Mouse (Mus musculus) embryonic facial prominence, embryonic 11.5 days (tissue): ENCODE data around the gene Kif1b. TPM values are rescaled to one million over a fixed set of nuclear protein-coding genes. Genes with fewer than 3 reads are reported as not detected.
"Not testable (repeated sequence)": the region's sequence is repeated elsewhere in the genome, so short reads cannot be mapped to it uniquely, and the experiment has no call there.

ENCODE experiments used
- ATAC-seq: fragments of 200-750 bp; cut with Nextera tagmentation; replicated peaks from 2 replicates; pipeline ENCODE4 v1.8.0; 2017; ENCODE audit warnings: low read depth; ENCODE audit not compliant: insufficient number of reproducible peaks, low FRiP score, low TSS enrichment
- DNase-seq: peaks from one replicate; pipeline ENCODE4 v3.0.0-alpha.2; 2015; ENCODE audit warnings: low spot score
- H3K27ac ChIP-seq: fragments of 300-500 bp; sonication (generic); replicated peaks from 2 replicates; pipeline ENCODE4 v1.5.1; 2014; ENCODE audit warnings: mild to moderate bottlenecking, low read depth, low read length, control low read depth
- H3K27me3 ChIP-seq: fragments of 300-500 bp; sonication (generic); 2 replicates; pipeline ENCODE4 v1.6.1; 2014; ENCODE audit warnings: mild to moderate bottlenecking, low read length, moderate library complexity, mixed read lengths; ENCODE audit not compliant: control insufficient read depth, insufficient read depth
- H3K36me3 ChIP-seq: fragments of 300-500 bp; sonication (generic); replicated peaks from 2 replicates; pipeline ENCODE4 v1.6.1; 2014; ENCODE audit warnings: low read depth, mild to moderate bottlenecking, low read length, moderate library complexity, mixed read lengths; ENCODE audit not compliant: control insufficient read depth, insufficient read depth
- H3K4me1 ChIP-seq: fragments of 300-500 bp; sonication (generic); 2 replicates; pipeline ENCODE4 v1.6.1; 2014; ENCODE audit warnings: low read length, mixed read lengths; ENCODE audit not compliant: control insufficient read depth, insufficient read depth
- H3K4me2 ChIP-seq: fragments of 300-500 bp; sonication (generic); 2 replicates; pipeline ENCODE4 v1.6.1; 2014; ENCODE audit warnings: low read depth, mild to moderate bottlenecking, control low read depth, low read length, moderate library complexity
- H3K4me3 ChIP-seq: fragments of 300-500 bp; sonication (generic); 2 replicates; pipeline ENCODE4 v1.5.1; 2014; ENCODE audit warnings: low read depth, low read length, control low read depth
- H3K9ac ChIP-seq: fragments of 300-500 bp; sonication (generic); replicated peaks from 2 replicates; pipeline ENCODE4 v1.6.1; 2014; ENCODE audit warnings: mild to moderate bottlenecking, control low read depth, low read length
- H3K9me3 ChIP-seq: fragments of 300-500 bp; sonication (generic); replicated peaks from 2 replicates; pipeline ENCODE4 v1.6.1; 2016; ENCODE audit warnings: mild to moderate bottlenecking, low read length, inconsistent platforms, mixed read lengths; ENCODE audit not compliant: control insufficient read depth
- WGBS: fragments of 180-500 bp; shearing (Covaris S2); extraction: QIAGEN DNeasy Blood & Tissue Kit; methylation state at CpG from one replicate; pipeline ENCODE4 v1.1.7; 2014; 5-methylcytosine and 5-hydroxymethylcytosine counted together
- polyA plus RNA-seq: library from polyadenylated mRNA; unstranded; fragments of >200 nt; fragmentation: Nextera tagmentation; extraction: Ambion mirVana; gene quantifications from 2 replicates; pipeline ENCODE4 v1.2.1, GENCODE M21; 2014

Kif1b gene
- polyA plus RNA-seq, 1 experiment from 2014 or later, result 45.1 TPM

DNA sequence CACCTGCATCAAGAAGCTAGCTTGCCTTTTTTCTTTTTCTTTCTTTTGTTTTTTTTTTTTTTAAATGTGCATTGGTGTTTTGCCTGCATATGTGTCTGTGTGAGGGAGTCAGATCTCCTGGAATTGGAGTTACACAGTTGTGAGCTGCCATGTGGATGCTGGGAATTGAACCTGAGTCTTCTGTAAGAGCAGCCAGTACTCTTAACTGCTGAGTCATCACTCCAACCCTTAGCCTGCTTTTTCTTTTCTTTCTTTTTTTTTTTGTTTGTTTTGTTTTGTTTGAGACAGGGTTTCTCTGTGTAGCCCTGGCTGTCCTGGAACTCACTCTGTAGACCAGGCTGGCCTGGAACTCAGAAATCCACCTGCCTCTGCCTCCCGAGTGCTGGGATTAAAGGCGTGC is 93.0 kb downstream of the Kif1b start:
- ATAC-seq, H3K27ac ChIP-seq, H3K4me2 ChIP-seq, H3K36me3 ChIP-seq, H3K9me3 ChIP-seq, H3K27me3 ChIP-seq, H3K9ac ChIP-seq, DNase-seq, H3K4me1 ChIP-seq, H3K4me3 ChIP-seq: not testable (repeated sequence)
- WGBS, result 100% methylated on average over 2 of the region's 2 CpGs

DNA sequence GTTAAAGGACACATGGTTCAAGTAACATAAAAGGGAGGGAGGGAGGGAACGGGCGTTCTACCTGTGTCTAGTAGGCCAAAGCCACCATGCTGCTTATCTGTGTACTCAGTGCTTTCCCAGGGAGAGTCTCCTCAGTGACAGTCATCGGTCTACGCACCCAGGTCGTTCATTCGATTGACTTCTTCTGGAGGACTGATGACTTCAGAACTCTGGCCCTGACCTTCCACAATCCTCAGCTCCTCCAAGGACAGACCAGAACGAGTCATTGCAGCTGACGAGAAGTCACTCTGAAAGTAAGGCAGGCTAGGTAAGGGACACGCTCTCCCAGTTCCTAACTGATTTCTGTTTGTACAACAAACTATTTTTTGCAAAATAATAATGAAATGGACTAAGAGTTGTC is 94.0 kb downstream of the Kif1b start:
- ATAC-seq (no peak), DNase-seq (no peak)
- Histone ChIP-seq H3K4me1 (peaks cover 3% of the 10 kb centered on the region; the same call in 1 of the 2 replicates), H3K27me3 (no peaks in the 10 kb centered on the region), H3K9ac (no peak overlapping the region), H3K9me3 (no peaks in the 10 kb centered on the region), H3K4me3 (no peak overlapping the region), H3K27ac (no peak overlapping the region), H3K4me2 (no peak overlapping the region), H3K36me3 (peaks cover 9% of the 10 kb centered on the region)
- 97% methylated on average over 9 of the region's 9 CpGs for WGBS

DNA sequence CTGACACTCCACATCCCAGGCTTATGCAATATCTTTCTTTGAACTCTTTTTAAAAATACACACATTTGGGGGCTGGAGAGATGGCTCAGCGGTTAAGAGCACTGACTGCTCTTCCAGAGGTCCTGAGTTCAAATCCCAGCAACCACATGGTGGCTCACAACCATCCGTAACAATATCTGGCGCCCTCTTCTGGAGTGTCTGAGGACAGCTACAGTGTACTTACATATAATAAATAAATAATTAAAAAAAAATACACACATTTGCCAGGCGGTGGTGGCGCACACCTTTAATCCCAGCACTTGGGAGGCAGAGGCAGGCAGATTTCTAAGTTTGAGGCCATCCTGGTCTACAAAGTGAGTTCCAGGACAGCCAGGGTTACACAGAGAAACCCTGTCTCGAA is 96.1 kb downstream of the Kif1b start:
- ATAC-seq, H3K4me3 ChIP-seq, H3K9ac ChIP-seq, DNase-seq, H3K27me3 ChIP-seq, H3K27ac ChIP-seq, H3K36me3 ChIP-seq, H3K4me2 ChIP-seq, H3K9me3 ChIP-seq, H3K4me1 ChIP-seq: not testable (repeated sequence)
- 92% methylated on average over 6 of the region's 6 CpGs for WGBS

DNA sequence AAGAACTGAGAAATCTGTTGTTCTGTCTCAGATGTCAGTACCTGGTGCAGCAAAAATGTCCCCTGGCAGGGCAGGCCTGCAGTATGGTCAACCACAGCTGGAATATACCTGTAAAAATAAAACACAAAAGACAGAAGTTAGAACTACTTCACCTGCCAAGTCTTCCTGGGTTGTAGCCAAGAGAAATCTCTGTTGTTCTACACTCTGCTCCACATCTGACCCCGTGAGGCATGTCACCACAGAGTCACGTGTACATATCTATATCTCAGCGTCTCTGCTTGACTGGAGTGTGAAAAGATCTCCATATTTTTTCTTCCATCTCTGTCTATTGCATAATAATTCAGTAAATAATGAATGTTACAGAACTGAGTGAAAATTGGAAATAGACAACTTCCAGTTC is 105.0 kb downstream of the Kif1b start:
- H3K4me3 ChIP-seq, result no peak overlapping the region
- no peak overlapping the region for H3K27ac ChIP-seq
- no peaks in the 10 kb centered on the region for H3K27me3 ChIP-seq
- WGBS, result 82% methylated on average over 3 of the region's 3 CpGs
- H3K36me3 ChIP-seq, result no peaks in the 10 kb centered on the region; the same call in none of the 2 replicates
- no peak overlapping the region for H3K4me2 ChIP-seq
- DNase-seq, result no peak
- ATAC-seq, result no peak
- no peaks in the 10 kb centered on the region for H3K9me3 ChIP-seq
- H3K4me1 ChIP-seq, result no peaks in the 10 kb centered on the region
- H3K9ac ChIP-seq, result no peak overlapping the region

DNA sequence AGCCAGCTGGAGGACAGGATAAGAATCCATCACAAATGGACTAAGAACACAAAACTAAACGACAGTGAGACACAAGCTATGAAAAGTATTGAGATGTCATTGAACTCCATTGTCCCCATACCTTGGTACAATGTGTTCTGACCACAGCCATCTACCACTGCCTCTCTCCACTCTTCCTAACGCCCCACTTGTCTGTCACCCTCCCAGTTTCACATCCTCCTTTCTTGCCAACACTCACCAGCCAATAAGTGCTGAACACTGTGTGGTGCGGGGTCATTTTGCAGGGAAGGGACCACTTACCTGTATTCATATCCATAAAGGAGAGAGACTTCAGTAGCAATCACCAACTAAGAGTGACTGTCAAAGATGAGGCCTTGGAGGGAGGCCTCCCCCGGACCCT is 106.4 kb downstream of the Kif1b start:
- DNase-seq (no peak), ATAC-seq (no peak)
- H3K4me2 ChIP-seq, result no peak overlapping the region
- H3K27ac ChIP-seq, result no peak overlapping the region
- no peaks in the 10 kb centered on the region for H3K27me3 ChIP-seq
- no peaks in the 10 kb centered on the region; the same call in none of the 2 replicates for H3K36me3 ChIP-seq
- no peaks in the 10 kb centered on the region for H3K4me1 ChIP-seq
- no peaks in the 10 kb centered on the region for H3K9me3 ChIP-seq
- H3K4me3 ChIP-seq, result no peak overlapping the region
- whole genome bisulfite sequencing, result 93% methylated on average over 4 of the region's 4 CpGs
- no peak overlapping the region for H3K9ac ChIP-seq

DNA sequence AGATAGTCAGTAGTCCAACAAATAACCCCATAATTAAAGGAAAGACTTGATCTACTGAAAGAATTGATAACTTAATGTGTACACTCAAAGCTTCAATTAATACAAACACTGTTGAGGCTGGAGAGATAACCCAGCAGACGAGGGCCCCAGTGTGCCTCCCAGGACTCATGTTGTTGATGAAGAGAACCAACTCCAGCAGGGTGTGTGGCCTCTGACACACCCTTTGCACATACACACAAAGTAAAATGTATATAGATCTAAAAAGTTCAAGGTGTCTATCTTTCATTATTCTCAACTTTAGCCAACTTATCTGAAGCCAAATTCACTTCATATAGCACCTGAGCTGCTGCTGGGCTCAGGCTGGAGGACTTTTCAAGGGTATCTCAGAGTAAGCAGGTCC is 110.3 kb downstream of the Kif1b start:
- ATAC-seq (no peak), DNase-seq (no peak)
- Histone ChIP-seq H3K9me3 (no peaks in the 10 kb centered on the region), H3K9ac (no peak overlapping the region), H3K4me2 (no peak overlapping the region), H3K27me3 (no peaks in the 10 kb centered on the region), H3K4me3 (no peak overlapping the region), H3K4me1 (no peaks in the 10 kb centered on the region), H3K27ac (no peak overlapping the region), H3K36me3 (peaks cover 4% of the 10 kb centered on the region)
- 94% methylated on average over 1 of the region's 1 CpGs for WGBS

DNA sequence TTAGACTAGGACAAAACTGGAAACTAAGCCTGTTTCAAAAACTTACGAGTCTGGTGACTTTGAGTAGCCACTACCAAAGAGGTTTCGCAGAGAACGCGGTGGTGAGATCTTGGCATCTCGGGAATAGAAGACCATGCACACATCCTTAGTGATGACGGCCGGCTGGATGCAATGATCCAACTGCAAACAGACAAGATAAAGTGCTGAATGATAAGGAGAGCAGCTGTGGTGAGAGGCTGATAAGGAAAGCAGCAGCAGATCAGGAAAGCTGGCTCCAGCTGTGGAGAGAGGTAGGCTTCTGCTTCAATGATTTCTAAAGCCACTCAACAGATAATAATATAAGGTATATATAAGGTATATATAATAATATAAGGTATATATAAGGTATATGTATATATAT is 116.4 kb downstream of the Kif1b start:
- ATAC-seq, result no peak
- Histone ChIP-seq H3K4me3 (no peak overlapping the region), H3K27me3 (no peaks in the 10 kb centered on the region), H3K4me1 (no peaks in the 10 kb centered on the region), H3K9me3 (no peaks in the 10 kb centered on the region), H3K27ac (no peak overlapping the region), H3K9ac (no peak overlapping the region), H3K36me3 (peaks cover 4% of the 10 kb centered on the region), H3K4me2 (no peak overlapping the region)
- WGBS, result 94% methylated on average over 7 of the region's 7 CpGs
- DNase-seq, result no peak

DNA sequence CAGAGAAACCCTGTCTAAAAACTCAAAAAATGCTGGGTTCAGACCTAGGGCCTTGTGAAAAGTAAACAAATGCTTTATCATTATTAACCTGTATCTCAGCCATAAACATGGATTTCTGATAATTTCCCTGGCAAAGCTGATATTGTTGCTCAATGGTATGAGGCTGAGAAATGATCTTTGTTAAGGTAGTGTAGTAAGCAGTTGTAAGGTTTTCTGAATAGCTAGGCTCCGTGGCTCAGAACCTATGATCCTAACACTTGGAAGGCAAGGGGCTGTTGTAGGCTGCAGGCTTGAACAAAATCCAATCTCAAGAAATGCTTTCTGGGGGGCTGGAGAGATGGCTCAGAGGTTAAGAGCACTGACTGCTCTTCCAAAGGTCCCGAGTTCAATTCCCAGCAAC is 118.9 kb downstream of the Kif1b start:
- DNase-seq (no peak), ATAC-seq (no peak)
- 96% methylated on average over 2 of the region's 2 CpGs for WGBS
- Histone ChIP-seq H3K36me3 (peaks cover 7% of the 10 kb centered on the region), H3K27me3 (no peaks in the 10 kb centered on the region), H3K4me2 (no peak overlapping the region), H3K4me1 (no peaks in the 10 kb centered on the region), H3K4me3 (no peak overlapping the region), H3K9ac (no peak overlapping the region), H3K9me3 (no peaks in the 10 kb centered on the region), H3K27ac (no peak overlapping the region)
